Mouse (Mus musculus) embryonic facial prominence, embryonic 14.5 days (tissue): ENCODE measurements around the gene Adamts18. TPM values are rescaled to one million over a fixed set of nuclear protein-coding genes. Genes with fewer than 3 reads are reported as not detected.

Experiments used
- ATAC-seq: fragments of 200-750 bp; cut with Nextera tagmentation; 2 replicates; pipeline ENCODE4 v1.8.0; 2017; ENCODE audit warnings: low read depth, moderate number of reproducible peaks, moderate TSS enrichment
- DNase-seq: peaks from one replicate; pipeline ENCODE4 v3.0.0-alpha.2; 2015; ENCODE audit warnings: low spot score
- H3K27ac ChIP-seq: fragments of 300-500 bp; sonication (generic); replicated peaks from 2 replicates; pipeline ENCODE4 v1.5.1; 2014; ENCODE audit warnings: low read depth, mild to moderate bottlenecking, low read length, moderate library complexity
- H3K27me3 ChIP-seq: fragments of 300-500 bp; sonication (generic); replicated peaks from 2 replicates; pipeline ENCODE4 v1.6.1; 2014; ENCODE audit warnings: low read length; ENCODE audit not compliant: control insufficient read depth, insufficient read depth
- H3K36me3 ChIP-seq: fragments of 300-500 bp; sonication (generic); 2 replicates; pipeline ENCODE4 v1.6.1; 2014; ENCODE audit warnings: low read length, mixed read lengths; ENCODE audit not compliant: control insufficient read depth, insufficient read depth
- H3K4me1 ChIP-seq: fragments of 300-500 bp; sonication (generic); 2 replicates; pipeline ENCODE4 v1.6.1; 2014; ENCODE audit warnings: antibody characterized with exemption, low read length; ENCODE audit not compliant: control insufficient read depth, insufficient read depth
- H3K4me2 ChIP-seq: fragments of 300-500 bp; sonication (generic); 2 replicates; pipeline ENCODE4 v1.6.1; 2014; ENCODE audit warnings: low read depth, mild to moderate bottlenecking, low read length, moderate library complexity, mixed read lengths
- H3K4me3 ChIP-seq: fragments of 300-500 bp; sonication (generic); 2 replicates; pipeline ENCODE4 v1.5.1; 2014; ENCODE audit warnings: low read depth, mild to moderate bottlenecking, low read length
- H3K9ac ChIP-seq: fragments of 300-500 bp; sonication (generic); 2 replicates; pipeline ENCODE4 v1.6.1; 2014; ENCODE audit warnings: low read depth, mild to moderate bottlenecking, low read length, moderate library complexity, mixed read lengths
- H3K9me3 ChIP-seq: fragments of 300-500 bp; sonication (generic); 2 replicates; pipeline ENCODE4 v1.6.1; 2016; ENCODE audit warnings: low read length; ENCODE audit not compliant: control insufficient read depth
- WGBS: fragments of 180-500 bp; shearing (Covaris S2); extraction: QIAGEN DNeasy Blood & Tissue Kit; methylation state at CpG from one replicate; pipeline ENCODE4 v1.1.7; 2014; 5-methylcytosine and 5-hydroxymethylcytosine counted together
- polyA plus RNA-seq: library from polyadenylated mRNA; unstranded; fragments of >200 nt; fragmentation: Nextera tagmentation; extraction: Ambion mirVana; gene quantifications from 2 replicates; pipeline ENCODE4 v1.2.1, GENCODE M21; 2014

Adamts18 gene
- polyA plus RNA-seq, 1 experiment from 2014 or later = 4.5 TPM

- H3K4me1 ChIP-seq = peaks cover 9% of the 10 kb centered on the region
Measured at GRCm38 (mm10) chr8:113674611-113675010, 173.9 kb downstream of the Adamts18 start.

GRCm38 (mm10) chr8:113673300-113673699 lies 175.2 kb downstream of the Adamts18 start:
- Histone ChIP-seq H3K9ac (no peak overlapping the region), H3K4me3 (no peak overlapping the region), H3K27ac (no peak overlapping the region), H3K36me3 (no peaks in the 10 kb centered on the region), H3K27me3 (no peaks in the 10 kb centered on the region), H3K4me1 (peaks cover 9% of the 10 kb centered on the region), H3K4me2 (no peak overlapping the region), H3K9me3 (no peaks in the 10 kb centered on the region)
- ATAC-seq (no peak), DNase-seq (peak; percentile 13)
- 41% methylated on average over 3 of the region's 3 CpGs for WGBS

More at GRCm38 (mm10) chr8:113674611-113675010, 173.9 kb downstream of the Adamts18 start:
- H3K4me3 ChIP-seq = no peak overlapping the region
- H3K27me3 ChIP-seq = no peaks in the 10 kb centered on the region
- H3K36me3 ChIP-seq = no peaks in the 10 kb centered on the region
- H3K27ac ChIP-seq = no peak overlapping the region
- no peak overlapping the region for H3K4me2 ChIP-seq
- DNase-seq (no peak), ATAC-seq (no peak)
- WGBS = 70% methylated on average over 3 of the region's 3 CpGs
- H3K9me3 ChIP-seq = no peaks in the 10 kb centered on the region
- H3K9ac ChIP-seq = no peak overlapping the region

- no peak overlapping the region for H3K9ac ChIP-seq
- H3K4me3 ChIP-seq = no peak overlapping the region
- H3K4me2 ChIP-seq = no peak overlapping the region
- H3K36me3 ChIP-seq = no peaks in the 10 kb centered on the region
- no peaks in the 10 kb centered on the region for H3K9me3 ChIP-seq
- ATAC-seq (peak; percentile 60; the same call in 1 of the 2 replicates), DNase-seq (peak; percentile 20)
- H3K27me3 ChIP-seq = no peaks in the 10 kb centered on the region
- peaks cover 9% of the 10 kb centered on the region for H3K4me1 ChIP-seq
- no peak overlapping the region for H3K27ac ChIP-seq
- WGBS = 54% methylated on average over 11 of the region's 11 CpGs
Measured at GRCm38 (mm10) chr8:113672599-113673255, 175.8 kb downstream of the Adamts18 start.

- no peak overlapping the region for H3K4me3 ChIP-seq
- no peak for ATAC-seq
- peaks cover 9% of the 10 kb centered on the region for H3K4me1 ChIP-seq
- no peak overlapping the region for H3K4me2 ChIP-seq
- H3K27me3 ChIP-seq = no peaks in the 10 kb centered on the region
- WGBS = 79% methylated on average over 10 of the region's 10 CpGs
- H3K9ac ChIP-seq = no peak overlapping the region
- no peaks in the 10 kb centered on the region for H3K36me3 ChIP-seq
- no peak overlapping the region for H3K27ac ChIP-seq
- DNase-seq = no peak
- H3K9me3 ChIP-seq = no peaks in the 10 kb centered on the region
Measured at GRCm38 (mm10) chr8:113669924-113670323, 178.6 kb downstream of the Adamts18 start.

GRCm38 (mm10) chr8:113666714-113667432 lies 181.7 kb downstream of the Adamts18 start:
- DNase-seq = no peak
- Histone ChIP-seq H3K36me3 (no peaks in the 10 kb centered on the region), H3K4me3 (no peak overlapping the region), H3K9ac (no peak overlapping the region), H3K4me1 (no peaks in the 10 kb centered on the region), H3K27me3 (no peaks in the 10 kb centered on the region), H3K9me3 (no peaks in the 10 kb centered on the region), H3K27ac (no peak overlapping the region), H3K4me2 (no peak overlapping the region)
- ATAC-seq = no peak
- 47% methylated on average over 16 of the region's 16 CpGs for WGBS

GRCm38 (mm10) chr8:113665951-113666350 lies 182.6 kb downstream of the Adamts18 start:
- Histone ChIP-seq H3K4me3 (no peak overlapping the region), H3K27me3 (no peaks in the 10 kb centered on the region), H3K36me3 (no peaks in the 10 kb centered on the region), H3K4me2 (no peak overlapping the region), H3K4me1 (no peaks in the 10 kb centered on the region), H3K27ac (no peak overlapping the region), H3K9me3 (no peaks in the 10 kb centered on the region), H3K9ac (no peak overlapping the region)
- ATAC-seq (no peak), DNase-seq (peak; percentile 45)
- 34% methylated on average over 8 of the region's 8 CpGs for WGBS

- no peaks in the 10 kb centered on the region for H3K27me3 ChIP-seq
- ATAC-seq (no peak), DNase-seq (no peak)
- no peak overlapping the region for H3K9ac ChIP-seq
- 67% methylated on average over 4 of the region's 4 CpGs for WGBS
- H3K36me3 ChIP-seq = no peaks in the 10 kb centered on the region
- no peaks in the 10 kb centered on the region for H3K9me3 ChIP-seq
- no peak overlapping the region for H3K4me3 ChIP-seq
- H3K27ac ChIP-seq = no peak overlapping the region
- H3K4me2 ChIP-seq = no peak overlapping the region
- H3K4me1 ChIP-seq = no peaks in the 10 kb centered on the region
Measured at GRCm38 (mm10) chr8:113665036-113665435, 183.5 kb downstream of the Adamts18 start.

GRCm38 (mm10) chr8:113664544-113664943 lies 184.0 kb downstream of the Adamts18 start:
- DNase-seq = peak; percentile 91
- Histone ChIP-seq H3K9me3 (no peaks in the 10 kb centered on the region), H3K9ac (no peak overlapping the region), H3K4me1 (no peaks in the 10 kb centered on the region), H3K4me2 (no peak overlapping the region), H3K27me3 (no peaks in the 10 kb centered on the region), H3K27ac (no peak overlapping the region), H3K4me3 (no peak overlapping the region), H3K36me3 (no peaks in the 10 kb centered on the region)
- WGBS = 7% methylated on average over 2 of the region's 2 CpGs
- peak; percentile 89 for ATAC-seq
